Mouse (Mus musculus): ENCODE data around the gene Olfr458. TPM values are rescaled to one million over a fixed set of nuclear protein-coding genes. Genes with fewer than 3 reads are reported as not detected.

The Olfr458 gene
- not detected in 2 replicates for polyA plus RNA-seq (2012; rRNA removed; ENCODE audit: low replicate concordance)

DNA sequence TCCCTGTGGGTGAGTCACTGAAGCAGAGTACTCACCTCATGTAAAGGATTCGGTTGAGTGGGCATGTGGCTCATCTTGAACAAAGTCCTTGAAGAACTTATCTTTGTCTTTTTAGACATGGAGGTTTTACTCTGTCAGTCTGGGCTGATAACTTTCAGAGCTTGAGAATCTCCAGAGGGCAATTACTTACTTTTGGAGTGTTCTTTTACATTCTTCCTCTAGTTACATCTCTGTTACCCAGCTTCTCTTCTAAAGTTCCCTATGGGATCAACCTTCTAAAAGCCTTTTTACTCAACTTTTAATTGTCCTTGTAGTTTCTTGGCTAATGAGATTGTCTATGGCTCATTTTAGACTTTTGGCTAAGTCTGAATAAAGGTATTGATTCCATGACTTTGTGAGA, at the start of gene Olfr458:
TSS of gene Olfr458 (minus strand) at position 101 of the 400 bp plus-strand sequence.

DNA sequence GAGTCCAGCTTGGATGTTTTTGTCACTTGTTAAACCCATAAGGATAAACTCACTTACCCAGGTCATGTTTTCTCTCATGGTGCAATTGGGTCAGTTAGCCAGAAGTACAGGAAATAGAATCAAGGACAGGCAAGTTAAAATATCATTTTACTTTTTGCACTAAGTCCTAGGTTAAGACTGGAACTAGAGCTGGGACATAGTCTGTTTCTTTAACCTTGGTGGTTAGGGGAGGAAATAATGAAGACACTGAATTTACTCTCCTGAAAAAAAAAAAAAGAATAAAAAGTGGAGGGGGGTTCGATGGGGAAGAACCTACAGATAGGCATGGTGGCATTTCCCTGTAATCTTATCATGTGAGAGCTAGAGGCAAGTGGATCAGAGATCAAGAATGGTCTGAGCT, 22.1 kb upstream of the Olfr458 start, which contains the start of gene Olfr456:
TSS of gene Olfr456 (minus strand) at position 101 of the 400 bp plus-strand sequence.

DNA sequence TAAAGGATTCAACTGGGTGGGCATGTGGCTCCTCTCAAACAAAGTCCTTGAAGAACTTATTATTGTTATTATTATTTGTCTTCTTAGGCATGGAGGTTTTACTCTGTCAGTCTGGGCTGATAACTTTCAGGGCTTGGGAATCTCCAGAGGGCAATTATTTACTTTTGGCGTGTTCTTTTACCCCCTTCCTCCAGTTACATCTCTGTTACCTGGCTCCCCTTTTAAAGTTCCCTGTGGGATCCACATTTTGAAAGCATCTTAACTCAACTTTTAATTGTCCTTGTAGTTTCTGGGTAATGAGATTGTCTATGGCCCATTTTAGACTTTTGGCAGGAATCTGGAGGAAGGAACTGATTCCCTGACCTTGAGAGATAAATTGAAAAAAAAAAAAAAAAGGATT, 11.2 kb upstream of the Olfr458 start, which contains the start of gene Olfr457:
TSS of gene Olfr457 (minus strand) at position 101 of the 400 bp plus-strand sequence.

DNA sequence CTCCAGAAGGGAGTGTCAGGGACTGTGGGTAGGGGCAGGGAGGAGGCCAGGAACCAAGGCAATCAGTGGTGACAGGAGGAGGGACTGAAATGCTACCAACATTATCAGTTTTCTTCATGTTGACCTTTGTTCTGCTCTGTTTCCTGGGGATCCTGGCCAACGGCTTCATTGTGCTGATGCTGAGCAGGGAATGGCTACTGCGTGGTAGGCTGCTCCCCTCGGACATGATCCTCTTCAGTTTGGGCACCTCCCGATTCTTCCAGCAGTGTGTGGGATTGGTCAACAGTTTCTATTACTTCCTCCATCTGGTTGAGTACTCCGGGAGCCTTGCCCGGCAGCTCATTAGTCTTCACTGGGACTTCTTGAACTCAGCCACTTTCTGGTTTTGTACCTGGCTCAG, 30.6 kb downstream of the Olfr458 start, which contains the start of gene Tas2r126:
TSS of gene Tas2r126 (plus strand) at position 90 of the 400 bp plus-strand sequence.

Other genes with a start within 250 kb of the Olfr458 start
- not detected in 2 replicates for gene Tas2r144, start 249.9 kb downstream of the Olfr458 start, polyA plus RNA-seq (2012; rRNA removed; ENCODE audit: low replicate concordance)
- gene Gstk1, start 219.3 kb downstream of the Olfr458 start, polyA plus RNA-seq (2012; rRNA removed; ENCODE audit: low replicate concordance) = 35.3 and 42.7 TPM in 2 replicates
- 28.7 and 43.7 TPM in 2 replicates for gene Tmem139, start 203.2 kb downstream of the Olfr458 start, polyA plus RNA-seq (2012; rRNA removed; ENCODE audit: low replicate concordance)
- 9.4 and 17.3 TPM in 2 replicates for gene Casp2, start 200.2 kb downstream of the Olfr458 start, polyA plus RNA-seq (2012; rRNA removed; ENCODE audit: low replicate concordance)
- 0.15 and 0.54 TPM in 2 replicates for gene Clcn1, start 178.5 kb downstream of the Olfr458 start, polyA plus RNA-seq (2012; rRNA removed; ENCODE audit: low replicate concordance)
- gene Fam131b, start 140.6 kb downstream of the Olfr458 start, polyA plus RNA-seq (2012; rRNA removed; ENCODE audit: low replicate concordance) = 0.08 and 0.09 TPM in 2 replicates
- 165 and 301 TPM in 2 replicates for gene Zyx, start 115.6 kb downstream of the Olfr458 start, polyA plus RNA-seq (2012; rRNA removed; ENCODE audit: low replicate concordance)
- gene Epha1, start 91.9 kb downstream of the Olfr458 start, polyA plus RNA-seq (2012; rRNA removed; ENCODE audit: low replicate concordance) = 30.8 and 60.3 TPM in 2 replicates
- gene Tas2r143, start 65.0 kb downstream of the Olfr458 start, polyA plus RNA-seq (2012; rRNA removed; ENCODE audit: low replicate concordance) = not detected in 2 replicates
- not detected in 2 replicates for gene Tas2r135, start 59.8 kb downstream of the Olfr458 start, polyA plus RNA-seq (2012; rRNA removed; ENCODE audit: low replicate concordance)
- gene Tas2r126, start 30.7 kb downstream of the Olfr458 start, polyA plus RNA-seq (2012; rRNA removed; ENCODE audit: low replicate concordance) = not detected in 2 replicates
- not detected in 2 replicates for gene Olfr457, start 11.1 kb upstream of the Olfr458 start, polyA plus RNA-seq (2012; rRNA removed; ENCODE audit: low replicate concordance)
- gene Olfr456, start 22.0 kb upstream of the Olfr458 start, polyA plus RNA-seq (2012; rRNA removed; ENCODE audit: low replicate concordance) = not detected in 2 replicates
- not detected in 2 replicates for gene Olfr455, start 82.4 kb upstream of the Olfr458 start, polyA plus RNA-seq (2012; rRNA removed; ENCODE audit: low replicate concordance)
- gene Tcaf3, start 132.5 kb upstream of the Olfr458 start, polyA plus RNA-seq (2012; rRNA removed; ENCODE audit: low replicate concordance) = not detected in 2 replicates
- gene Tcaf2, start 180.1 kb upstream of the Olfr458 start, polyA plus RNA-seq (2012; rRNA removed; ENCODE audit: low replicate concordance) = 2.0 and 3.3 TPM in 2 replicates
- gene Tcaf1, start 244.9 kb upstream of the Olfr458 start, polyA plus RNA-seq (2012; rRNA removed; ENCODE audit: low replicate concordance) = 1.9 and 3.2 TPM in 2 replicates

Measured in duodenum, adult 2 months (tissue).